Mouse (Mus musculus): ENCODE measurements around the gene Tcf19.
"Not testable (repeated sequence)": the region's sequence is repeated elsewhere in the genome, so short reads cannot be mapped to it uniquely, and the experiment has no call there.

The Tcf19 gene

DNA sequence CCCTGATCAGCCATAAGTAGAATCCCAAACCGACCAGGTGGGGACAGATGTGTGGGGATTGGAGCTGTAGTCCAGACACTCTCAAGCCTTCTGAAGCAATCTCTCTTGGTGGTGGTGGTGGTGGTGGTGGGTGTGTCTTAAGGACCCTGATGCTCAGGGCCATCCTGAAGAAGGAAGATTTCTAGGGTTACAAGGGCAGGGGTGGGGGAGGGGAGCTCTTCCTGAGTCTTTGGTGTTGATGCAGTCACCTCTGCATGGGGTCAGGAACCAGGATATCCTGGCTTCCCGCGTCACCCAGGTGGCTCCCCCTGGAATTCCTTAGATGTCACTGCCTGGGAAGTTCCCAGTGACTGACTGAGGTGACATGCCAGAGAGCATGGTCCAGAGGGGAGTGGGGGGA, 15.7 kb upstream of the Tcf19 start:
- in situ Hi-C loops (cut with MboI): no loop called here

DNA sequence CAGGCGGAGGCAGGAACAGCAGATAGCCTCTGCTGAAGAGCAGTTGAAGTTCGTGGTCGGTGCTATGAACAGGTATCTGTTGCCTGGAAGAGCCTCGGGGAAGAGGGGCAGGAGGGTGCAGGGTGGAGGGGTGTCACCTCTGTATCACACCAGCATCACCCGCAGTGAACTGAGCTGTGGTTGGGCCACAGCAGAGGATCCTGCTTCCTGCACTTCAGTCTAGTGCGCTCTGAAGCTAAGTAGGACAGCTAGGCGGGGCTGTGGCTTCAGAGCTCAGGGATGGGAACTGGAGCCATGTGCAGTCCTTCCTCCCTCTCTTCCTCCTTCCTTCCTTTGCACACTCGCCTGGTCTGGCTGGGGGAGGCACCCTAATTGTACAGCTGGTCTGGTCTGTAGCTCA, 10.0 kb upstream of the Tcf19 start:
- in situ Hi-C loops (cut with MboI): no loop called here

GRCm38 (mm10) chr17:35524354-35524753, 7.7 kb upstream of the Tcf19 start:
- in situ Hi-C loops (cut with MboI): no loop called here

GRCm38 (mm10) chr17:35517526-35517925, 902 bp upstream of the Tcf19 start:
- in situ Hi-C loops (cut with MboI): no loop called here

DNA sequence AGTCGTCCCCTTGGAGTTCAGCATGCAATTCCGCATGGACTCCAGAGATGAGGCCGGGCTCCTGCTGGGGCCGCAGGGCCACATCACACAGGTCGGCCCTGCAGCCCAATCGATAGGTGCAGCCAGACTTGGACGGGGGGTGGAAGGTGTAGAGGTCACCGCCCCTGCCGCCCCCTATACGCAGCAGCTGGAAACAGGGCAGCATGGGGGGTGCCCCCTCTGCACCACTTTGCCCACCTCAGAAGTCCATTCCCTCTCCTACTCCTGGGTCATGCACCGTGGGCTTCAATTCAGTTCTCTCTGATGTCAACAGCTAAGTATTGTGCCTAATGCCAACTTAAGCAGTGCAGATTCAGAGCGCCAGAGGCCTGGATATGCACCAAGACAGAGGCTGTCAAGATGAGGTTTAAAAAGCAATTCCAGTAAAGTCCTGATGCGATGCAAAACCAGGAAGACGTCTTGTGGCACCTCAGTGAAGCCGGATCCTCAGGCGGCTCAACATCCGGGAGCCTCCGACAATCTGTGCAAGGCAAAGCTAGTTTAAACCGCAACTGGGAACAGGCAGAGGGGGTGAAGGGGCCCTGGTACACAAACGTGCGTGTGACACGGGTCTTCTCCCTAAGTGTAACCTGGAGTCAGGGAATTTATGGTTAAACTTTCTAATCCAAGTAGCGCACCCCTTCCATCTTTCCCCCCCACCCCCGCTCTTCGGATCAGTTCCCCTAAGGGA, 548 bp downstream of the Tcf19 start:
- in situ Hi-C loops (cut with MboI): no loop called here

DNA sequence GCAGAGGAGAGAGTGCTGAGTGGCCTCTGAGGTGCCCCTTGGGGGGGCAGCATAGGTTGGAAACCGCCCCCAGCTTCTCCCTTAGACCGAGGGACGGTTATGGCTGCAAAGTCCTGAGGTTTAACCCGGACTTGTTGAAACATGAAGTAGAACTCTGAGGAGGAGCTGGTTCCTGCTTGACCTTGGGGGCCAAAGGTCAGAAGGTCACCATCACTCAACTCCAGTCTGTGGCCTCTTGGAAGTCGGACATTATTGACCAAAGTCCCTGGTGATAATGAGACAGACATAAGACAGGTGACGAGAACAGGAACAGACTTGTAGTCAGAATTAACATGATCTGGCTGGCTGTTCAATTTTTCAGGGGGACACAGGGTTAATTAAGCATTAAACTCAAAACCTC, 1.9 kb downstream of the Tcf19 start:
- in situ Hi-C loops (cut with MboI): no loop called here

- in situ Hi-C loops (cut with MboI): no loop called here
Observed at GRCm38 (mm10) chr17:35513886-35514285, 2.7 kb downstream of the Tcf19 start.

DNA sequence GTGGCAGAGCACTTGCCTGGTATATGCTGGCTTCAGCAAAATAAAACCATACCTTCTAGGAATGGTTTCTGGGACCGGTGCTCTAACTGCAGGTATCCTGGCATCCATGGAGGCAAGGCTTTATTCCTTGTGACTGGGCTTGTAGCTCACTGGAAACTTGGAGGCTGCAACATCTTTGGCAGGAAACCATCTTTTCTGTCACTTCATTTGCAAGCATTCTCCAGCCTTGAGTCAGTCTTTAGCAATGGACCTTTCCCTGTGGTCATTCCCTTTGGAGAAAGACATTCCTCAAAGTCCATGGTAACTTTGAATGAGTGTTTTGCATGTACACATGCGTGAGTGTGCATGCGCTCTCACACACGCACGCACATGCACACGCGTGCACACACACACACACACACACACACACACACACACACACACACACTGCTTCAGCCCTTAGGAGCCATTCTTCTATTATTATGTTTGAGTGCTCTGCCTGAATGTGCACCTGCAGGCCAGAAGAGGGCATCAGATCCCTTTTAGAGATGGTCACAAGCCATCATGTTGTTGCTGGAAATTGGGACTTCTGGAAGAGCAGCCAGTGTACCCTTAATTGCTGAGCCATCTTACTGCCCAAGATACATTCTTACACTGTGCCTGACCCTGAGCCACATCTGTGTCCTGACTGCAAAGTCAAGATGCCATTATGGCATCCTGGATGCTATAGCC, 3.6 kb downstream of the Tcf19 start:
- in situ Hi-C loops (cut with MboI): no loop called here

DNA sequence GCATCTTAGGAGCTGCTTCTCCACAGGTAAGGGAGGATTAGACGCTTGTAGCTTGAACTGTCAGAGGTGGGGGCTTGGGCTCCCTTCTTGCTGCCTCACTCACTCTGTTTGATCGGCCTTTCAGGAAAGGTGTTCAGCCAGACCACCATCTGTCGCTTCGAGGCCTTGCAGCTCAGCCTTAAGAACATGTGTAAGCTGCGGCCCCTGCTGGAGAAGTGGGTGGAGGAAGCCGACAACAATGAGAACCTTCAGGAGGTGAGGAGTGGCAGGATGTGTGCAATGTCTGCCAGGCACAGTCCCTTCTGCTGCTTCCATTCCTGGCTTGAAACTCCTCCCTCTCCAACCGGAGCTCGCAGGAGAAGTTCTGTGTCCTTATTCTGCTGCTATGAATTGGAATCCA, 7.3 kb downstream of the Tcf19 start:
- in situ Hi-C loops (cut with MboI): no loop called here

- in situ Hi-C loops (cut with MboI): not testable (repeated sequence)
Observed at GRCm38 (mm10) chr17:35508279-35508678, 8.3 kb downstream of the Tcf19 start.

DNA sequence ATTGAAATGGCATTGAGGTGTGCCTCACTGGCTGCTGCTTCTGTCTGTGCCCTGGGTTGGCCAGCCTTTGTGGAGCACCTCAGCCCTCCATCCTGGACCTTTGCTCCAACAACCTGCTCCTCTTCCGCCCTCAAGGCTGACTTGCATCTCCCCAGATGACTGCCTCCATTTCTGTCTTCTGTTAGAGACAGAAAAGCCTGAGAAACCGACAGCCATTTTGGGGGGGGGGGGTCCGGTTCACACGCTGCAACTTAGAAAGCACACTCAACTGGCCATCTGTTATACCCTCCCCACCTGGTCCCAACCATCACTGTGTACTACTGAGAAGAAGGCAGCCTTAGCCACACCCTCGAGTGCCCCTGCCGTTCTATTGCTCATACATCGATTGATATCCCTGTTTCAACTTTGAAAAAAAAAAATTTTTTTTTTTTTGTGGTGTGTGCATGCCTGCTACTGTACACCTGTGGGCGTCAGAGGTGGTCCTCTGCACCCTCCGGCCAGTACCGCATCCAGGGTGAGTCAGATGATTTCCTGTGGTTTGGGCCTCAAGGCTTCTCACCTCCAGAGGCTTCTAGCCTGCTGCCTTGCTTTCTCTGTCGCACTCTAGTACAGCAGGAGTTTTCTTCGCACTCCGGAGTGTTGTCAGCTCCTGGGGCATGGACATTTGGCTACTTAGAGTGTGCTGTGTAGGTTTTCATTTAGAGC, 8.9 kb downstream of the Tcf19 start:
- in situ Hi-C loops (cut with MboI): no loop called here

- in situ Hi-C loops (cut with MboI): no loop called here
Observed at GRCm38 (mm10) chr17:35506881-35507280, 9.7 kb downstream of the Tcf19 start.

GRCm38 (mm10) chr17:35505776-35506175, 10.8 kb downstream of the Tcf19 start, which contains the start of gene Pou5f1:
Gene Pou5f1, plus strand, starts transcription at chr17:35506018.
- in situ Hi-C loops (cut with MboI): no loop called here

GRCm38 (mm10) chr17:35504628-35505481, 11.8 kb downstream of the Tcf19 start:
- in situ Hi-C loops (cut with MboI): no loop called here

- in situ Hi-C loops (cut with MboI): no loop called here
Observed at GRCm38 (mm10) chr17:35503849-35504248, 12.8 kb downstream of the Tcf19 start.

DNA sequence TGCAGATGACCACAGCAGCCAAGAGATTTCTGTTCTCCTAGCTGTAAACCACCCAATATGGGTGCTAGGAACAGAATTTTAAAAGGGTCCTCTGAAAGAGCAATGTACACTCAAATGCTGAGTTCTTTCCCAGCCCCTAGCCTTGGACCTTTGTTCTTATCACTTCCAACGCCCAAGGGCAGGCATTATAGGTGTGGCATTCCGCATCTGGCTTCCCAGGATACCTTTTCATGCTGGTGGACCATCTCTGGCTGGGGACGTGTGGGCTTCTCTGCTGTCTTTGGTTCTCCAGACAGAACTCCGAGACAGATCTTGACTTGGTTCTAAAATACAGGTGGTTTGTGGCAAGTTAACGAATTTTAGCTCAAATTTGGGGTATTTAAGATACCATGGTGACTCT, 13.9 kb downstream of the Tcf19 start:
- in situ Hi-C loops (cut with MboI): no loop called here

GRCm38 (mm10) chr17:35502226-35502625, 14.4 kb downstream of the Tcf19 start:
- in situ Hi-C loops (cut with MboI): no loop called here

- in situ Hi-C loops (cut with MboI): no loop called here
Observed at GRCm38 (mm10) chr17:35497124-35497523, 19.5 kb downstream of the Tcf19 start.

GRCm38 (mm10) chr17:35490320-35490719, 26.3 kb downstream of the Tcf19 start:
- in situ Hi-C loops (cut with MboI): no loop called here

DNA sequence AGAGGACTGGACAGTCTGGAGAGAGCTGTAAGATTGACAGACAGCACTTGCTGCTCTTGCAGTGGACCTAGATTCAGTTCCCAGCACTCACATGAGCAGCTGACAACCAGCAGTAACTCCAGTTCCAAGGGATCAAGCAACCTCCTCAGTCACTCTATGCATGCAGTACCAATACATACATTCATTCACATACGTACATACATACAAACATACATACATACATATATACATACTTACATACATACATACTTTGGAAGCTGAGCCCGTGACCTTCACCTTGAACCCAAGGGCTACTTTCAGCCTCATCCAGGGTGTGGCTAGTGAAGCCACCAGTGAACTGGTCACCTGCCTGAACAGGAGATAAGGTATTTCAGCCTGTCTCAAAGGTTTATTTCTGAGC, 28.6 kb downstream of the Tcf19 start:
- in situ Hi-C loops (cut with MboI): no loop called here

- in situ Hi-C loops (cut with MboI): no loop called here
Observed at GRCm38 (mm10) chr17:35486726-35487125, 29.9 kb downstream of the Tcf19 start.

- in situ Hi-C loops (cut with MboI): no loop called here
Observed at GRCm38 (mm10) chr17:35485702-35486101, 30.9 kb downstream of the Tcf19 start.

All from mature B cell (primary cell).